Mouse (Mus musculus) embryonic facial prominence, embryonic 12.5 days (tissue): ENCODE measurements around the gene Colca2. TPM values are rescaled to one million over a fixed set of nuclear protein-coding genes. Genes with fewer than 3 reads are reported as not detected.

Source experiments
- ATAC-seq: fragments of 200-750 bp; cut with Nextera tagmentation; 2 replicates; pipeline ENCODE4 v1.8.0; 2017; ENCODE audit not compliant: insufficient number of reproducible peaks, insufficient read depth, low FRiP score, low TSS enrichment
- H3K27ac ChIP-seq: fragments of 300-500 bp; sonication (generic); 2 replicates; pipeline ENCODE4 v1.5.1; 2016; ENCODE audit warnings: mild to moderate bottlenecking
- H3K27me3 ChIP-seq: fragments of 300-500 bp; sonication (generic); 2 replicates; pipeline ENCODE4 v1.6.1; 2016; ENCODE audit warnings: mild to moderate bottlenecking, moderate library complexity
- H3K36me3 ChIP-seq: fragments of 300-500 bp; sonication (generic); 2 replicates; pipeline ENCODE4 v1.6.1; 2016; ENCODE audit warnings: mild to moderate bottlenecking
- H3K4me1 ChIP-seq: fragments of 300-500 bp; sonication (generic); 2 replicates; pipeline ENCODE4 v1.6.1; 2016
- H3K4me2 ChIP-seq: fragments of 300-500 bp; sonication (generic); replicated peaks from 2 replicates; pipeline ENCODE4 v1.6.1; 2016; ENCODE audit warnings: mild to moderate bottlenecking, moderate library complexity
- H3K4me3 ChIP-seq: fragments of 300-500 bp; sonication (generic); 2 replicates; pipeline ENCODE4 v1.5.1; 2016; ENCODE audit warnings: mild to moderate bottlenecking
- H3K9ac ChIP-seq: fragments of 300-500 bp; sonication (generic); 2 replicates; pipeline ENCODE4 v1.6.1; 2016; ENCODE audit warnings: mild to moderate bottlenecking, moderate library complexity
- H3K9me3 ChIP-seq: fragments of 300-500 bp; sonication (generic); 2 replicates; pipeline ENCODE4 v1.6.1; 2016; ENCODE audit warnings: mild to moderate bottlenecking, moderate library complexity
- WGBS: fragments of 180-500 bp; shearing (Covaris S2); methylation state at CpG from one replicate; pipeline ENCODE4 v1.1.7; 2016; 5-methylcytosine and 5-hydroxymethylcytosine counted together
- polyA plus RNA-seq: library from polyadenylated mRNA; unstranded; fragments of >200 nt; fragmentation: Nextera tagmentation; extraction: Ambion mirVana; gene quantifications from 2 replicates; pipeline ENCODE4 v1.2.1, GENCODE M21; 2016

Colca2 gene
- 2.9 and 3.0 TPM in 2 replicates for polyA plus RNA-seq

DNA sequence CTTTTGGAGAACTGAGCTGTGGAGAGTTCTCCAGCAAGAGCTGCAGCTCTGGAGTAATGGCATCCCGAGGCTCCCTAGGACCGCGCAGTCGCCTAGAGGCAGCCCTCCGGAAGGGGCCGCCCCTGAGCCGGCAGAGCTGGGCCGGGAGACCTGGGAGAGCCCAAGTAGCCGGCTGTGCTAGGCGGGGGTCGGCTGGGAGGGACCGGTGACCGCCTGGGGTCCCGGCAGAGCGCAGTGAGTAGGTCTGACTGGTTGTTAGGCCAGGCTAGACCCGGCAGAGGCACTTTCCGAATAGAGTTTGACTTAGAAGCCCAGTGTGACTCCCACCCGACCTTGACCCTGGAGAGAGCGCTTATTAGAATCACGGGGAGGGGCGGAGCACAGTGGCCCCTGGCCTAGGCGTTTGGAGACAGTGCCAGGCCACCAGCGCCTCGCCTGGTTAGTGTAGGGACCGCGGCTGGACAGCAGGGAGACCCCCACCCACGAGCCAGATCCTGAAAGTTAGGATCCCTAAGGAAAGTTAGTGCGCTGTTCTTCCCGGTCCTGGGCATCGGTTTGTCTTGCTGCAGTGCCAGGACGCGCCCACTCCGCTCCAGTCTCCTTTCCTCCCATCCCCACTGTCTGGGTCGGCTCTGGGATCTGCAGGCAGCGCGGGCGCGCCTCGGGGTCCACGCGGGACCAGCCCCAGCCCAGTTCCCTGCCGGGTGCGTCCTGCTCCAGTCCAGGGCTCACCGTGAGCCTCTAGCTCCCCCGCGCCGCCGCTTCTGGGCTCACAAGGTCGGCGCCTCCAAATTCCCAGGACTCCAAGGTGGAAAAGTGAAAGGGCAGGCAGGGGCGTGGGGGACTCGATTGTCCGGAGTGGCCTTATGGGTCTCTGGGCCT is at the start of gene Colca2:
Colca2 (minus strand) TSS at position 70 of the 882 bp plus-strand sequence.
- WGBS = under 1% methylated on average over 53 of the region's 53 CpGs
- peaks cover 4% of the 10 kb centered on the region; the same call in 1 of the 2 replicates for H3K4me1 ChIP-seq
- no peaks in the 10 kb centered on the region for H3K9me3 ChIP-seq
- H3K9ac ChIP-seq = peak within 1 kb of the TSS; percentile 56
- peak within 1 kb of the TSS; percentile 85 for H3K4me2 ChIP-seq
- H3K27ac ChIP-seq = peak within 1 kb of the TSS; percentile 70; the same call in 1 of the 2 replicates
- H3K27me3 ChIP-seq = peaks cover 15% of the 10 kb centered on the region
- peak within 1 kb of the TSS; percentile 56 for H3K4me3 ChIP-seq
- peak; percentile 96 for ATAC-seq
- no peaks in the 10 kb centered on the region for H3K36me3 ChIP-seq

DNA sequence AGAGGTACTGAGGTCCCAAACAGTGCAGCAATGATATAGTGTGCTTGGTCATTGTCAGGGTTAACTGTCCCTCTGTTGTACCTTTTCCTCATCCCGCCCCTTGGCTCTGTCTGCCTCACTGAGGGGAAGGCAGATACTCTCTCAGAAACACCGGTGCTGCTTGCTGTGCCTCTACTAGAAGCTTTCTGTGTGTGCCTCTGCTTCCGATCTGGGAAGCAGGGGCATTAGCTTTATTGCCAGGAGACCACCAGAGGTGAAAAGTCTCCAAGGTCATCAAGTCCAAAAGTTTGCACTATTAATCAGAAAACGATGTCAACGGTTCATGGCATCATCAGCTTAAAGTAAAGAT is 49.2 kb upstream of the Colca2 start:
- no peak overlapping the region for H3K9ac ChIP-seq
- H3K4me2 ChIP-seq = no peak overlapping the region
- H3K27ac ChIP-seq = no peak overlapping the region
- no peaks in the 10 kb centered on the region; the same call in 1 of the 2 replicates for H3K27me3 ChIP-seq
- H3K4me3 ChIP-seq = no peak overlapping the region
- no peaks in the 10 kb centered on the region for H3K4me1 ChIP-seq
- H3K9me3 ChIP-seq = no peaks in the 10 kb centered on the region
- H3K36me3 ChIP-seq = no peaks in the 10 kb centered on the region
- no peak for ATAC-seq
- 80% methylated on average over 5 of the region's 5 CpGs for WGBS

DNA sequence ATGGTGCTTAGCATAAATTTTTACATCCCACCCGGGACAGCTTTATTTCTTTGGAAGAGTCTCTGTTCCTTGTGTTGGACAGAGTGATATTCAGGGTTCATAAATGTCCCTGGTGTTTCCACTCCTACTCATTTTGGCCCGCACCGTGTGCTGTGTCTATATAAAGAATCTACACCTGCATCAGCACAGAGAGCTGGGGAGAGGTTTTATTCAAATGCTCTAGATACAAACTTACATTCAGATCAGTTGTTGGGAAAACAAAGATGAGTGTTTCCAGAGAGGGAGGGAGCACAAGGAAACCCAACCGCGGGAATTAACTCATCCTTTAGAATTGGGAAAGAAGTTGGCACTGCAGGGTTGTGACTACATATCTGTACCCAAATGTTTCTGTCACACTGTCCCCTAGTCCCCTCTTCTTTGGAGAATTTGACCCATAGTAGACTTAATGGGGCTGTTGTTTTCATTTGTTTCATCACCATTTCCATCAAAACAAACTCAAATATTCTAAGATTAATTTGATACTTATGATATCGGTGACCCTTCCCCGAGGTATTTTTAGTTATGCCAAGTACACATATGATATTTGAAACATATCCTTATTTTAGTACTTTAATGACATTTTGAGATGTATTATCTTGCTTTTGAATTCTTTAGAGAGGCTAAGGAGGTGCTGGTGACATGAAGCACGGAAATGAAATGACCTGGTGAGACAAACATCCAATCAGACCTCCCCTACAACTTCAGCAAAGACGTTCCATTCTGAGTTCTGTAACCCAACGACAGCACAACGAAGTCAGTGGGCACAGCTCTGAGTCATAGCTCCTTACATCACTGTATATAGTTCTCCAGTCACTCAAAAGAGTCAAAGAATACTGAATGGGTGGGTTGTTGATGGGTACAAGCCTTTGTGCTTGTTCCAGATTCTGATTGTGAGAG is 48.5 kb upstream of the Colca2 start:
- WGBS = 83% methylated on average over 11 of the region's 11 CpGs
- Histone ChIP-seq H3K4me2 (no peak overlapping the region), H3K4me1 (no peaks in the 10 kb centered on the region), H3K27ac (no peak overlapping the region), H3K9me3 (no peaks in the 10 kb centered on the region), H3K4me3 (no peak overlapping the region), H3K27me3 (no peaks in the 10 kb centered on the region; the same call in 1 of the 2 replicates), H3K36me3 (no peaks in the 10 kb centered on the region), H3K9ac (no peak overlapping the region)
- no peak for ATAC-seq

DNA sequence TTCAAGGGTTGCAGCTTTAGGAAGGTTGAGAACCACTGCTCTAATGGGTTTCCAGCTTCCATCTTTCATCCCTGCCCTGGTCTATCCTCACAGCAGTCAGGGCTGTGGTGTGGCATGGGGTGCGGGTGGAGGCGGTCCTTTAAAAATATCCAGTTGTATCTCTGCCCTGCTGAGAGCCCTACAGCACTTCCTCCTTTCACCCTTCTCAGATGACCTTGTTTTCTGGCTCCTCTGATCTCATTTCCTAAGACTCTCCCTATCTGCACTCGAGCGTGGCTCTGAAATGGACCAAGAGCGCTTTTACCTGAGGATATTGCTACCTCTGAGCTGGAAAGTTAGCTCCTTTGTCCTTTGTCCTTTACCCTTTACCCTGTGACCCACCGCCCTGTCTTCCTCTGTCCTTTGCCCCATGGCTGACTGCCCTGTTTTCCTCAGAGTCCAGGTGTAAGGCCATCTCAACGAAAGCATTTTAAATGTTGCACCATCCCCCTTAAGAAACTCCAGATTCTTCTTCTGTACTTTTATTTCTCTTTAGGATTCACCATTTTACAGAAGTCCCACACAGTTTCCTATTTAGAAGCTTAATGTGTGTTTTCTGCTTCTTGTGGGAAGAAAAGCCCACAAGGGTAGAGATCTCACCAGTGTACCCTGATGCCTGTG is 46.2 kb upstream of the Colca2 start:
- H3K36me3 ChIP-seq = no peaks in the 10 kb centered on the region
- ATAC-seq = no peak
- H3K4me2 ChIP-seq = no peak overlapping the region
- H3K4me1 ChIP-seq = no peaks in the 10 kb centered on the region
- H3K9me3 ChIP-seq = no peaks in the 10 kb centered on the region
- no peak overlapping the region for H3K27ac ChIP-seq
- H3K4me3 ChIP-seq = no peak overlapping the region
- no peaks in the 10 kb centered on the region; the same call in 1 of the 2 replicates for H3K27me3 ChIP-seq
- no peak overlapping the region for H3K9ac ChIP-seq
- WGBS = 81% methylated on average over 7 of the region's 7 CpGs

DNA sequence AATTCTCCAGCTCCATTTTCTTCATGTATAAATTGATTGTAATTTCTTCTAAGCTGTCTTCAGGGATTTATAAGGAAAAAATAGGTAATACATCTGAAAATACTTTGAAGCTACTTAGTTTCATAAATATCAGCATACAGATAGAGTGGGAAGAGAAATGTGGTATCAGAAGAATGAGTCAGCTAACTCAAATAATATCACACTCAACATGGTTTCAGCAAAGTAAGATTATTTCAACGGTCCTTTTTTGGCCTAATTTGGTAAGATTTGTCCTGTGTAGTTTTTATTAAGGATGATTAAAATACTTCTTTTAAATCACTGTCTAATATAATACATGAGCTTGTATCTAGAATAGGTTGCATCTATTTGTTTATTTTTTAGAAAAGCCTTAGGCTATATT is 41.7 kb upstream of the Colca2 start:
- ATAC-seq = no peak
- Histone ChIP-seq H3K36me3 (no peaks in the 10 kb centered on the region), H3K27me3 (no peaks in the 10 kb centered on the region; the same call in 1 of the 2 replicates), H3K9me3 (no peaks in the 10 kb centered on the region), H3K4me2 (no peak overlapping the region), H3K4me3 (no peak overlapping the region), H3K27ac (no peak overlapping the region), H3K4me1 (no peaks in the 10 kb centered on the region), H3K9ac (no peak overlapping the region)
- 88% methylated on average over 1 of the region's 1 CpGs for WGBS

DNA sequence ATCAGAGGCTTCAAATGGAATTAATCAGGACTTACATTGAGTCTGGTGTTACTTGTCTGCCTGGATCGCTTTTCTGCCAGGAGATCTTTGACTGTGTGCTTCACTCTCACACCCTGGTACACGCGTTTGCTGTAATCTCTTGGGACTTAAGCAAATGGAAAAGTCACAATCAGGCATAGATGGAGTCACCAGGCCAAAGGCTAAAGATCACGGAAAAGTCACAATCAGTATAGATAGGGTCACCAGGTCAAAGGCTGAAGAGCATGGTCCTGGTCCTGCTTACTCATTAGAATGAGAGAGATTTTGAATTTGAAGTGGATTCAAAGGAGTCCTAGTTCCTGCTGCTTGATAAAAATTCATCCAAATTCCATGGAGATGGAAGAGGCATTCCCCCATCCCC is 39.9 kb upstream of the Colca2 start:
- Histone ChIP-seq H3K9me3 (no peaks in the 10 kb centered on the region), H3K4me3 (no peak overlapping the region), H3K4me2 (no peak overlapping the region), H3K4me1 (no peaks in the 10 kb centered on the region), H3K27me3 (no peaks in the 10 kb centered on the region), H3K27ac (no peak overlapping the region), H3K9ac (no peak overlapping the region), H3K36me3 (no peaks in the 10 kb centered on the region)
- no peak for ATAC-seq
- 65% methylated on average over 4 of the region's 4 CpGs for WGBS

DNA sequence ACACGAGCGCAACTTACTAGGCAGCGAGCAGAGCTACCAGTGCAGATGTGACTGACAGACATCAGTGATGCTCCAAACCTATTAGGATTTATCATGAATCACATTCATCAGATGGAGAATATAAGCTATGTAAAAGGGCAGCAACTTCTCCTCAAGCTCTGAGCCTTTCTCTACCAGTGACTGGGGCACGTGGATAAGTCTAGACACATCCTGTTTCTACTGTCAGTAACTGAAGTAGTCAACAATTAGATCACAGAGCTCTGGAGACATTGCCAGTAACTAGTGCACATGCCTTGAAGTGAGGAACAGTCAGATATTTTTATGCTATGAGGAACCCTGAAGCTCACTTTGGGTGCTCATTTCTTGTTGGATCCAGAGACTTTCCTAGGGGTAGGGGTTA is 39.0 kb upstream of the Colca2 start:
- Histone ChIP-seq H3K4me3 (no peak overlapping the region), H3K27me3 (no peaks in the 10 kb centered on the region), H3K9ac (no peak overlapping the region), H3K4me1 (no peaks in the 10 kb centered on the region), H3K27ac (no peak overlapping the region), H3K9me3 (no peaks in the 10 kb centered on the region), H3K4me2 (no peak overlapping the region), H3K36me3 (no peaks in the 10 kb centered on the region)
- WGBS = 91% methylated on average over 4 of the region's 4 CpGs
- ATAC-seq = no peak

DNA sequence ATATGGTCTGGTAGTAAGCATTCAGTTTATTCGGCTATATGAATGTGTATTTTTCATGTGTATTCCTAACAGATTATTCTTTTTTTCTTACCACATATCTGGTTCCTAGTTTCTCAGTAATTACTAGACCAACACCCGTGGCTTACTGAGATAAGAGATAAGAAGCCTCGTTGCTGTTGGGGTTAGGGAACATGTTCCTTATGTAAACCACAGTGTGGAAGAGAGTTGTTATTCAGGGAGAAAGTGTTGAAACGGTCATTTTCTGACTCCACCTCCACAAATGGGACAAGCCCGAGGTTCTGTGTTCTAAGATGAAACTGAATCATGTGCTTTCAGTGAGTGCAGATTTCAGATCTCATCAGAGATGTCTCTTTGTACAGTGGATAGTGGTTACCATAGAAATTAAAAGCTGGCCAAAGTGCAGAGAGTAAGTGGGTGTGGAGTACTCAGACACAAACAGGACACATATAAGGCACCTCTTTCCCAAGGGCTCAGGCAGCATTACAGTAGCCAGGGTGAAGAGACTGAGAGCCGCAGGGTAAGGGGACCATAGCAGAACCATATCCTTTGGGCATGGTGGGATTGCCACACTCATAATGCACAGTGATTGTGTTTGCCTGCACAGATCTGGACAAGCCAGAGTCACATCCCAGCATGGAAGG is 37.2 kb upstream of the Colca2 start:
- ATAC-seq = no peak
- Histone ChIP-seq H3K4me1 (no peaks in the 10 kb centered on the region), H3K36me3 (no peaks in the 10 kb centered on the region), H3K9ac (no peak overlapping the region), H3K27me3 (no peaks in the 10 kb centered on the region), H3K9me3 (no peaks in the 10 kb centered on the region), H3K4me3 (no peak overlapping the region), H3K27ac (no peak overlapping the region), H3K4me2 (no peak overlapping the region)
- WGBS = 75% methylated on average over 6 of the region's 6 CpGs

DNA sequence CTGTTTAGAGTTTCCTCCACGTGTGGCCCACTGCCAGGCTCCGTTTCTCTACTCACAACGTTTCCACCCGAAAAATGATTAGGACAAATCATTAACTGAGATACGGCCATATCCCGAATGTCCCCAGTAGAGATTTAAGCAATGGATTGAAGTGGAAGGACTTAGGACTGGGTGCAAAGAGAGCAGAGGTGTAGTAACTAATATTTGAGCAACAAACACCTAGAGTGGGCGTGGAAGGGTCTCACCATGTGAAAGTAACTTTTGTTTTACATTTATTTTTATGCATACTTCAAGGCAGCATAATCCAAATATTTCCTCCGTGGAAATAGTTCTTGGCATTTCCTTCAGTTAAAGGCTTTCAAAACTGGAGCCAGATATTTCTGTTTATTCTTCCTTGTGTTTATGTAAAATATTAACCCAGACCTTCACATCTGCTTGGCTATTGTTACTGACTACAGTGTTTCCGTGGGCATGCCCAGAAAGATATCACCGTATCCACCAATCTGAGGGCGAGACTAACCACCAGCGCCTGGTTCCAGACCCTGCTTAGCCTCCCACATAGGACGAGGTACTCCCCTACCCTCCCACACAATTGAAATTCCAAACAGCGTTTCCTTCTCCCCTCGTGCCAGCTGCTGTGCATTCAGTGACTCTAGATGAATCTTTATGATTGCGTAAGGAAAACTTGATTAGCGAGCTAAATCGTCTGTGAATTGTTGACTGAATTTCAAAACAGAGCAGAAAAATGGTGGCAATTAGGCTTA is 34.4 kb upstream of the Colca2 start:
- Histone ChIP-seq H3K4me3 (no peak overlapping the region), H3K4me2 (no peak overlapping the region), H3K27ac (no peak overlapping the region), H3K9me3 (no peaks in the 10 kb centered on the region), H3K36me3 (no peaks in the 10 kb centered on the region), H3K4me1 (no peaks in the 10 kb centered on the region), H3K27me3 (no peaks in the 10 kb centered on the region), H3K9ac (no peak overlapping the region)
- WGBS = 65% methylated on average over 18 of the region's 18 CpGs
- no peak for ATAC-seq

DNA sequence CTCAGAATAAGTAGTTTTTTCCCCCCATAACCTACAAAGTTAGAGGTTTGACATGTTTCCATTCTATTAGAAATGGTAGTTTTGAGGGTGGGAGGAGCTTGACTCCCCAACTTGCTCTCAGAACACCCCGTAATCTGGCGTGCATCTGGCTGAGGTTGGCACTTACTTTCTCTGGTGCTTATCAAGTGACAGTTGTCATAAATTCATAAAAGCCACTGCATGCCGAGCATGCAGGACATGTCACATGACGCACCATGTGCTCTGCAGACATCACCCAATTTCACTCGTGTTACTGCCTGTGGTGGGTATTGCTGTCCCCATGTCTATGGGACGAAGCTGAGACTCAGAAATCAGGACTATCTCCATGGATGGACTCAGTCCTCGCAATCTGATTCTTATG is 32.1 kb upstream of the Colca2 start:
- Histone ChIP-seq H3K36me3 (no peaks in the 10 kb centered on the region), H3K27ac (no peak overlapping the region), H3K9me3 (no peaks in the 10 kb centered on the region), H3K27me3 (no peaks in the 10 kb centered on the region), H3K9ac (no peak overlapping the region), H3K4me1 (no peaks in the 10 kb centered on the region), H3K4me2 (no peak overlapping the region), H3K4me3 (no peak overlapping the region)
- no peak for ATAC-seq
- WGBS = 85% methylated on average over 7 of the region's 7 CpGs
